Mouse (Mus musculus) olfactory bulb, adult 2 months (tissue): ENCODE measurements around the gene Dpyd.

ENCODE experiments used
- CTCF ChIP-seq: fragments of 200-500 bp; IDR thresholded peaks from 2 replicates; pipeline ENCODE4 v1.5.1; 2012; ENCODE audit warnings: low read depth, mild to moderate bottlenecking, low read length, moderate library complexity; ENCODE audit not compliant: insufficient read depth
- POLR2A ChIP-seq: fragments of 200-500 bp; IDR thresholded peaks from 2 replicates; pipeline ENCODE4 v1.6.1; 2012; ENCODE audit warnings: mild to moderate bottlenecking, low read depth, low read length, moderate library complexity; ENCODE audit not compliant: insufficient read depth

- TF ChIP-seq CTCF, result no peak
- TF ChIP-seq POLR2A, result no peak
Observed at GRCm38 (mm10) chr3:118559936-118560335, 2.0 kb upstream of the Dpyd start.
